In genomic region chr2:45067116-45067515, GRCm38 (mm10) we compare ENCODE assay signal across 12 mouse cellular contexts. TPM values are rescaled to one million over a fixed set of nuclear protein-coding genes. Genes with fewer than 3 reads are reported as not detected.
DNase-seq lines count a peak whose midpoint lies in the region; ATAC-seq and TF ChIP-seq lines count a peak whose summit lies in the region.
"Had no signal": no experiment of that assay in that cellular context is flagged by ENCODE, and none has a peak within 500 bp of the region (broad histone marks: within the 10 kb centered on the region; RNA-seq: fewer than 3 reads in every experiment).

No protein-coding gene starts in this region.

- TF ChIP-seq CTCF in layer of hippocampus, adult 2 months (conservative IDR thresholded peaks at IDR 0.05): no peak

- no peak overlapping the region for H3K4me3 ChIP-seq in layer of hippocampus, adult 2 months
- H3K4me3 ChIP-seq in embryonic facial prominence, embryonic 12.5 days: no peak overlapping the region
- H3K4me3 ChIP-seq in liver, embryonic 15.5 days (replicated peaks): no peak overlapping the region

- H3K36me3 ChIP-seq in embryonic facial prominence, embryonic 12.5 days: no peaks in the 10 kb centered on the region
- H3K36me3 ChIP-seq in liver, embryonic 15.5 days (replicated peaks): no peaks in the 10 kb centered on the region

- peaks cover 30% of the 10 kb centered on the region for H3K4me1 ChIP-seq in embryonic facial prominence, embryonic 12.5 days
- peaks cover 56% of the 10 kb centered on the region for H3K4me1 ChIP-seq in liver, embryonic 15.5 days (replicated peaks)

- H3K4me2 ChIP-seq in embryonic facial prominence, embryonic 12.5 days (replicated peaks): no peak overlapping the region
- H3K4me2 ChIP-seq in liver, embryonic 15.5 days: no peak overlapping the region

- WGBS in embryonic facial prominence, embryonic 12.5 days: 11% methylated on average over 5 of the region's 5 CpGs
- WGBS in liver, embryonic 15.5 days (ENCODE audit: insufficient replicate concordance): 42% methylated on average over 5 of the region's 5 CpGs

- peak overlapping the region; percentile 85 for H3K27ac ChIP-seq in layer of hippocampus, adult 2 months
- 0 out of 2 replicates have a peak overlapping the region, but pooled peaks have one; percentile 57 for H3K27ac ChIP-seq in embryonic facial prominence, embryonic 12.5 days
- H3K27ac ChIP-seq in liver, embryonic 15.5 days (replicated peaks): peak overlapping the region; percentile 53
- H3K27ac ChIP-seq: stomach, postnatal 0 days had no signal

- H3K9me3 ChIP-seq in embryonic facial prominence, embryonic 12.5 days: no peaks in the 10 kb centered on the region
- H3K9me3 ChIP-seq in liver, embryonic 15.5 days (replicated peaks): no peaks in the 10 kb centered on the region

- peak; percentile 13; the same call in 1 of the 2 replicates for ATAC-seq in frontal cortex, adult (ENCODE audit: low TSS enrichment)
- ATAC-seq in embryonic facial prominence, embryonic 12.5 days (ENCODE audit: insufficient number of reproducible peaks, insufficient read depth, low FRiP score, low TSS enrichment): peak; percentile 72; the same call in 1 of the 2 replicates
- ATAC-seq in liver, embryonic 15.5 days (ENCODE audit: insufficient read depth): no peak

- no peak overlapping the region for H3K9ac ChIP-seq in embryonic facial prominence, embryonic 12.5 days
- H3K9ac ChIP-seq in liver, embryonic 15.5 days: no peak overlapping the region; the same call in 1 of the 2 replicates

- DNase-seq in frontal cortex, postnatal 36 days (ENCODE audit: low spot score in 2 of 2): no peak
- DNase-seq in layer of hippocampus, adult 2 months (ENCODE audit: low spot score in 2 of 2): no peak
- DNase-seq in layer of hippocampus, adult 18-20 months (ENCODE audit: low spot score in 2 of 2): no peak
- no peak for DNase-seq in thymus, postnatal 10 days (ENCODE audit: low spot score in 2 of 2)
- DNase-seq in adrenal gland, postnatal 36 days: no peak
- DNase-seq: cerebellum, adult 11 months; gastrocnemius, postnatal 14 days; lung, postnatal 36 days had no signal

- no peaks in the 10 kb centered on the region for H3K27me3 ChIP-seq in embryonic facial prominence, embryonic 12.5 days
- H3K27me3 ChIP-seq in liver, embryonic 15.5 days: no peaks in the 10 kb centered on the region

RNA-seq across cellular contexts. Expression of gene Zeb2, which starts 50.1 kb away (rescaled TPM):
- 100 to 1,000 TPM; 430 to 443 TPM for total RNA-seq in layer of hippocampus, adult 2 months (2021)
- 100 to 1,000 TPM; 381 to 385 TPM for total RNA-seq in layer of hippocampus, adult 18-20 months (2021)
- polyA plus RNA-seq in embryonic facial prominence, embryonic 12.5 days (2016; fragmentation: Nextera tagmentation; extraction: Ambion mirVana): 47.4 and 49.3 TPM in 2 replicates
- polyA plus RNA-seq in liver, embryonic 15.5 days (2015; fragmentation: Nextera tagmentation; extraction: Ambion mirVana): 11.2 and 12.1 TPM in 2 replicates
- total RNA-seq in adrenal gland, postnatal 36 days (2021): 100 to 1,000 TPM; 173 to 184 TPM
